Mouse (Mus musculus) ES-Bruce4 (cell line): ENCODE results near the gene Prlr. TPM values are rescaled to one million over a fixed set of nuclear protein-coding genes. Genes with fewer than 3 reads are reported as not detected.

Experiments
- H3K27ac ChIP-seq: 2 replicates; pipeline ENCODE4 v1.5.1; 2012; ENCODE audit warnings: low read length, inconsistent platforms; ENCODE audit not compliant: insufficient read depth
- H3K27me3 ChIP-seq: 2 replicates; pipeline ENCODE4 v1.6.1; 2012; ENCODE audit warnings: mild to moderate bottlenecking, low read length, inconsistent platforms; ENCODE audit not compliant: control insufficient read depth, poor library complexity, insufficient read depth, severe bottlenecking
- H3K36me3 ChIP-seq: 2 replicates; pipeline ENCODE4 v1.6.1; 2012; ENCODE audit warnings: inconsistent platforms, mild to moderate bottlenecking, low read length, moderate library complexity; ENCODE audit not compliant: control insufficient read depth, poor library complexity, insufficient read depth, severe bottlenecking
- H3K4me1 ChIP-seq: one replicate; pipeline ENCODE4 v1.8.1; 2011; ENCODE audit warnings: low read length; ENCODE audit not compliant: control insufficient read depth, insufficient read depth
- H3K4me3 ChIP-seq: 2 replicates; pipeline ENCODE4 v1.5.1; 2011; ENCODE audit warnings: low read depth, mild to moderate bottlenecking, low read length
- H3K9ac ChIP-seq: 2 replicates; pipeline ENCODE4 v1.6.1; 2012; ENCODE audit warnings: low read depth, mild to moderate bottlenecking, inconsistent platforms; ENCODE audit not compliant: poor library complexity, severe bottlenecking
- H3K9me3 ChIP-seq: replicated peaks from 2 replicates; pipeline ENCODE4 v1.6.1; 2012; ENCODE audit warnings: mild to moderate bottlenecking, low read length, inconsistent platforms; ENCODE audit not compliant: control insufficient read depth, poor library complexity, insufficient read depth, severe bottlenecking
- CTCF ChIP-seq: IDR thresholded peaks from one replicate; pipeline ENCODE4 v1.8.1; 2011; ENCODE audit warnings: low read depth, low read length
- EP300 ChIP-seq: IDR thresholded peaks from 2 replicates; pipeline ENCODE4 v1.6.1; 2011; ENCODE audit warnings: low read depth, low read length; ENCODE audit not compliant: insufficient read depth
- POLR2A ChIP-seq: IDR thresholded peaks from one replicate; pipeline ENCODE4 v1.8.1; 2011; ENCODE audit warnings: low read length; ENCODE audit not compliant: insufficient read depth
- polyA plus RNA-seq: library from polyadenylated mRNA; stranded (reverse); fragments of >200 nt; gene quantifications from 2 replicates; pipeline ENCODE4 v1.2.4, GENCODE M21; 2011; ENCODE audit warnings: low read depth; ENCODE audit not compliant: missing spikeins, insufficient read depth, insufficient read length

Prlr gene
- polyA plus RNA-seq, 1 experiment, result 2.6 TPM

GRCm38 (mm10) chr15:10379757-10380458, 202.9 kb downstream of the Prlr start:
- Histone ChIP-seq H3K27ac (no peak overlapping the region), H3K36me3 (no peaks in the 10 kb centered on the region), H3K4me3 (no peak overlapping the region), H3K4me1 (no peaks in the 10 kb centered on the region), H3K27me3 (no peaks in the 10 kb centered on the region), H3K9me3 (no peaks in the 10 kb centered on the region), H3K9ac (no peak overlapping the region)
- TF ChIP-seq POLR2A, result no peak
- TF ChIP-seq EP300, result no peak
- TF ChIP-seq CTCF, result no peak

GRCm38 (mm10) chr15:10387263-10387662, 210.2 kb downstream of the Prlr start:
- no peak overlapping the region for H3K27ac ChIP-seq
- no peaks in the 10 kb centered on the region for H3K4me1 ChIP-seq
- no peak for TF ChIP-seq POLR2A
- H3K36me3 ChIP-seq, result no peaks in the 10 kb centered on the region
- no peak overlapping the region for H3K4me3 ChIP-seq
- H3K9ac ChIP-seq, result no peak overlapping the region
- H3K9me3 ChIP-seq, result no peaks in the 10 kb centered on the region
- no peaks in the 10 kb centered on the region for H3K27me3 ChIP-seq

Other genes with a start within 250 kb of the Prlr start
- not detected in 2 replicates for gene Gm21973, start 148.1 kb downstream of the Prlr start, polyA plus RNA-seq
- not detected in 2 replicates for gene Agxt2, start 181.3 kb downstream of the Prlr start, polyA plus RNA-seq